Mouse (Mus musculus): ENCODE results near the gene Mad1l1. TPM values are rescaled to one million over a fixed set of nuclear protein-coding genes. Genes with fewer than 3 reads are reported as not detected.
A peak's percentile ranks its signal among the peaks of the same experiment; 100 is the strongest.

Mad1l1 gene
- polyA plus RNA-seq, 1 experiment from 2014 or later = 25.0 TPM

GRCm38 (mm10) chr5:140306016-140306415 is 15.3 kb downstream of the Mad1l1 start:
- Histone ChIP-seq H3K27ac (ENCODE audit: low read depth, low read length) (peak overlapping the region; percentile 57), H3K9me3 (replicated peaks; ENCODE audit: control insufficient read depth, low read length) (no peaks in the 10 kb centered on the region), H3K36me3 (ENCODE audit: control insufficient read depth, insufficient read depth, low read length) (peaks cover 11% of the 10 kb centered on the region; the same call in 1 of the 2 replicates), H3K4me3 (ENCODE audit: low read depth, low read length) (no peak overlapping the region), H3K4me1 (ENCODE audit: control insufficient read depth, insufficient read depth, low read length) (peaks cover 16% of the 10 kb centered on the region), H3K9ac (ENCODE audit: low read depth, low read length) (no peak overlapping the region), H3K4me2 (no peak overlapping the region), H3K27me3 (ENCODE audit: control insufficient read depth, insufficient read depth, low read length) (no peaks in the 10 kb centered on the region)
- ATAC-seq (replicated peaks; ENCODE audit: insufficient number of reproducible peaks, low FRiP score, low TSS enrichment) = 0 out of 2 replicates have a peak, but pooled peaks have one; percentile 40
- WGBS (ENCODE audit: insufficient replicate concordance) = 52% methylated on average over 8 of the region's 8 CpGs

GRCm38 (mm10) chr5:140298291-140298690 is 23.1 kb downstream of the Mad1l1 start:
- ATAC-seq (replicated peaks; ENCODE audit: insufficient number of reproducible peaks, low FRiP score, low TSS enrichment) = no peak
- no peak overlapping the region for H3K4me2 ChIP-seq
- WGBS (ENCODE audit: insufficient replicate concordance) = 81% methylated on average over 4 of the region's 4 CpGs

GRCm38 (mm10) chr5:140292152-140292551 is 29.2 kb downstream of the Mad1l1 start:
- no peak overlapping the region for H3K27ac ChIP-seq (ENCODE audit: low read depth, low read length)
- H3K9me3 ChIP-seq (replicated peaks; ENCODE audit: control insufficient read depth, low read length) = no peaks in the 10 kb centered on the region
- H3K4me3 ChIP-seq (ENCODE audit: low read depth, low read length) = no peak overlapping the region
- H3K27me3 ChIP-seq (ENCODE audit: control insufficient read depth, insufficient read depth, low read length) = no peaks in the 10 kb centered on the region
- H3K36me3 ChIP-seq (ENCODE audit: control insufficient read depth, insufficient read depth, low read length) = peaks cover 23% of the 10 kb centered on the region; the same call in 1 of the 2 replicates
- ATAC-seq (replicated peaks; ENCODE audit: insufficient number of reproducible peaks, low FRiP score, low TSS enrichment) = no peak
- WGBS (ENCODE audit: insufficient replicate concordance) = 92% methylated on average over 1 of the region's 1 CpGs
- no peak overlapping the region for H3K4me2 ChIP-seq
- 0 out of 2 replicates have a peak, but pooled peaks cover 7% of the 10 kb centered on the region for H3K4me1 ChIP-seq (ENCODE audit: control insufficient read depth, insufficient read depth, low read length)
- H3K9ac ChIP-seq (ENCODE audit: low read depth, low read length) = no peak overlapping the region

More at GRCm38 (mm10) chr5:140298291-140298690, 23.1 kb downstream of the Mad1l1 start:
- H3K4me3 ChIP-seq (ENCODE audit: low read depth, low read length) = no peak overlapping the region
- H3K9ac ChIP-seq (ENCODE audit: low read depth, low read length) = no peak overlapping the region
- no peaks in the 10 kb centered on the region for H3K9me3 ChIP-seq (replicated peaks; ENCODE audit: control insufficient read depth, low read length)
- no peaks in the 10 kb centered on the region for H3K27me3 ChIP-seq (ENCODE audit: control insufficient read depth, insufficient read depth, low read length)
- H3K27ac ChIP-seq (ENCODE audit: low read depth, low read length) = no peak overlapping the region
- no peaks in the 10 kb centered on the region for H3K4me1 ChIP-seq (ENCODE audit: control insufficient read depth, insufficient read depth, low read length)
- peaks cover 33% of the 10 kb centered on the region for H3K36me3 ChIP-seq (ENCODE audit: control insufficient read depth, insufficient read depth, low read length)

GRCm38 (mm10) chr5:140289161-140289560 is 32.2 kb downstream of the Mad1l1 start:
- H3K9ac ChIP-seq (ENCODE audit: low read depth, low read length) = no peak overlapping the region
- H3K27ac ChIP-seq (ENCODE audit: low read depth, low read length) = no peak overlapping the region
- H3K36me3 ChIP-seq (ENCODE audit: control insufficient read depth, insufficient read depth, low read length) = peaks cover 15% of the 10 kb centered on the region; the same call in 1 of the 2 replicates
- WGBS (ENCODE audit: insufficient replicate concordance) = 93% methylated on average over 2 of the region's 2 CpGs
- no peak for ATAC-seq (replicated peaks; ENCODE audit: insufficient number of reproducible peaks, low FRiP score, low TSS enrichment)
- H3K9me3 ChIP-seq (replicated peaks; ENCODE audit: control insufficient read depth, low read length) = no peaks in the 10 kb centered on the region
- H3K27me3 ChIP-seq (ENCODE audit: control insufficient read depth, insufficient read depth, low read length) = no peaks in the 10 kb centered on the region
- no peak overlapping the region for H3K4me3 ChIP-seq (ENCODE audit: low read depth, low read length)
- 0 out of 2 replicates have a peak, but pooled peaks cover 7% of the 10 kb centered on the region for H3K4me1 ChIP-seq (ENCODE audit: control insufficient read depth, insufficient read depth, low read length)
- H3K4me2 ChIP-seq = no peak overlapping the region

GRCm38 (mm10) chr5:140288287-140288686 is 33.1 kb downstream of the Mad1l1 start:
- 0 out of 2 replicates have a peak, but pooled peaks cover 7% of the 10 kb centered on the region for H3K4me1 ChIP-seq (ENCODE audit: control insufficient read depth, insufficient read depth, low read length)
- no peak overlapping the region for H3K9ac ChIP-seq (ENCODE audit: low read depth, low read length)
- 83% methylated on average over 3 of the region's 3 CpGs for WGBS (ENCODE audit: insufficient replicate concordance)
- no peak overlapping the region for H3K4me3 ChIP-seq (ENCODE audit: low read depth, low read length)
- no peak overlapping the region for H3K27ac ChIP-seq (ENCODE audit: low read depth, low read length)
- H3K36me3 ChIP-seq (ENCODE audit: control insufficient read depth, insufficient read depth, low read length) = peaks cover 13% of the 10 kb centered on the region; the same call in 1 of the 2 replicates
- H3K27me3 ChIP-seq (ENCODE audit: control insufficient read depth, insufficient read depth, low read length) = no peaks in the 10 kb centered on the region
- H3K9me3 ChIP-seq (replicated peaks; ENCODE audit: control insufficient read depth, low read length) = no peaks in the 10 kb centered on the region
- H3K4me2 ChIP-seq = no peak overlapping the region
- ATAC-seq (replicated peaks; ENCODE audit: insufficient number of reproducible peaks, low FRiP score, low TSS enrichment) = no peak

GRCm38 (mm10) chr5:140284761-140285160 is 36.6 kb downstream of the Mad1l1 start:
- no peaks in the 10 kb centered on the region for H3K27me3 ChIP-seq (ENCODE audit: control insufficient read depth, insufficient read depth, low read length)
- H3K27ac ChIP-seq (ENCODE audit: low read depth, low read length) = no peak overlapping the region
- H3K36me3 ChIP-seq (ENCODE audit: control insufficient read depth, insufficient read depth, low read length) = peaks cover 18% of the 10 kb centered on the region; the same call in 1 of the 2 replicates
- ATAC-seq (replicated peaks; ENCODE audit: insufficient number of reproducible peaks, low FRiP score, low TSS enrichment) = no peak
- H3K9ac ChIP-seq (ENCODE audit: low read depth, low read length) = no peak overlapping the region
- 79% methylated on average over 2 of the region's 2 CpGs for WGBS (ENCODE audit: insufficient replicate concordance)
- no peaks in the 10 kb centered on the region for H3K4me1 ChIP-seq (ENCODE audit: control insufficient read depth, insufficient read depth, low read length)
- H3K9me3 ChIP-seq (replicated peaks; ENCODE audit: control insufficient read depth, low read length) = no peaks in the 10 kb centered on the region
- no peak overlapping the region for H3K4me3 ChIP-seq (ENCODE audit: low read depth, low read length)
- H3K4me2 ChIP-seq = no peak overlapping the region

GRCm38 (mm10) chr5:140284011-140284410 is 37.3 kb downstream of the Mad1l1 start:
- no peak overlapping the region for H3K9ac ChIP-seq (ENCODE audit: low read depth, low read length)
- H3K27ac ChIP-seq (ENCODE audit: low read depth, low read length) = no peak overlapping the region
- H3K27me3 ChIP-seq (ENCODE audit: control insufficient read depth, insufficient read depth, low read length) = no peaks in the 10 kb centered on the region
- no peaks in the 10 kb centered on the region for H3K9me3 ChIP-seq (replicated peaks; ENCODE audit: control insufficient read depth, low read length)
- H3K4me2 ChIP-seq = no peak overlapping the region
- H3K4me1 ChIP-seq (ENCODE audit: control insufficient read depth, insufficient read depth, low read length) = no peaks in the 10 kb centered on the region
- WGBS (ENCODE audit: insufficient replicate concordance) = 90% methylated on average over 2 of the region's 2 CpGs
- ATAC-seq (replicated peaks; ENCODE audit: insufficient number of reproducible peaks, low FRiP score, low TSS enrichment) = no peak
- no peak overlapping the region for H3K4me3 ChIP-seq (ENCODE audit: low read depth, low read length)
- H3K36me3 ChIP-seq (ENCODE audit: control insufficient read depth, insufficient read depth, low read length) = peaks cover 11% of the 10 kb centered on the region; the same call in 1 of the 2 replicates

- no peak for ATAC-seq (replicated peaks; ENCODE audit: insufficient number of reproducible peaks, low FRiP score, low TSS enrichment)
- 93% methylated on average over 3 of the region's 3 CpGs for WGBS (ENCODE audit: insufficient replicate concordance)
Measured at GRCm38 (mm10) chr5:140282900-140283299, 38.5 kb downstream of the Mad1l1 start.

GRCm38 (mm10) chr5:140282376-140282775 is 39.0 kb downstream of the Mad1l1 start:
- no peak for ATAC-seq (replicated peaks; ENCODE audit: insufficient number of reproducible peaks, low FRiP score, low TSS enrichment)
- H3K27ac ChIP-seq (ENCODE audit: low read depth, low read length) = no peak overlapping the region
- peaks cover 10% of the 10 kb centered on the region; the same call in 1 of the 2 replicates for H3K36me3 ChIP-seq (ENCODE audit: control insufficient read depth, insufficient read depth, low read length)
- no peaks in the 10 kb centered on the region for H3K27me3 ChIP-seq (ENCODE audit: control insufficient read depth, insufficient read depth, low read length)
- H3K9me3 ChIP-seq (replicated peaks; ENCODE audit: control insufficient read depth, low read length) = no peaks in the 10 kb centered on the region
- 79% methylated on average over 8 of the region's 8 CpGs for WGBS (ENCODE audit: insufficient replicate concordance)
- H3K4me3 ChIP-seq (ENCODE audit: low read depth, low read length) = no peak overlapping the region
- H3K4me2 ChIP-seq = no peak overlapping the region
- no peaks in the 10 kb centered on the region for H3K4me1 ChIP-seq (ENCODE audit: control insufficient read depth, insufficient read depth, low read length)
- no peak overlapping the region for H3K9ac ChIP-seq (ENCODE audit: low read depth, low read length)

More at GRCm38 (mm10) chr5:140282900-140283299, 38.5 kb downstream of the Mad1l1 start:
- Histone ChIP-seq H3K9ac (ENCODE audit: low read depth, low read length) (no peak overlapping the region), H3K4me3 (ENCODE audit: low read depth, low read length) (no peak overlapping the region), H3K27me3 (ENCODE audit: control insufficient read depth, insufficient read depth, low read length) (no peaks in the 10 kb centered on the region), H3K4me2 (no peak overlapping the region), H3K27ac (ENCODE audit: low read depth, low read length) (no peak overlapping the region), H3K9me3 (replicated peaks; ENCODE audit: control insufficient read depth, low read length) (no peaks in the 10 kb centered on the region), H3K36me3 (ENCODE audit: control insufficient read depth, insufficient read depth, low read length) (peaks cover 10% of the 10 kb centered on the region; the same call in 1 of the 2 replicates), H3K4me1 (ENCODE audit: control insufficient read depth, insufficient read depth, low read length) (no peaks in the 10 kb centered on the region)

Measured in heart, embryonic 11.5 days (tissue).